Mouse (Mus musculus): Measurements from ENCODE around the gene Gtpbp3. TPM values are rescaled to one million over a fixed set of nuclear protein-coding genes. Genes with fewer than 3 reads are reported as not detected.

The Gtpbp3 gene
- polyA plus RNA-seq, 1 experiment from 2014 or later, result 4.6 TPM

DNA sequence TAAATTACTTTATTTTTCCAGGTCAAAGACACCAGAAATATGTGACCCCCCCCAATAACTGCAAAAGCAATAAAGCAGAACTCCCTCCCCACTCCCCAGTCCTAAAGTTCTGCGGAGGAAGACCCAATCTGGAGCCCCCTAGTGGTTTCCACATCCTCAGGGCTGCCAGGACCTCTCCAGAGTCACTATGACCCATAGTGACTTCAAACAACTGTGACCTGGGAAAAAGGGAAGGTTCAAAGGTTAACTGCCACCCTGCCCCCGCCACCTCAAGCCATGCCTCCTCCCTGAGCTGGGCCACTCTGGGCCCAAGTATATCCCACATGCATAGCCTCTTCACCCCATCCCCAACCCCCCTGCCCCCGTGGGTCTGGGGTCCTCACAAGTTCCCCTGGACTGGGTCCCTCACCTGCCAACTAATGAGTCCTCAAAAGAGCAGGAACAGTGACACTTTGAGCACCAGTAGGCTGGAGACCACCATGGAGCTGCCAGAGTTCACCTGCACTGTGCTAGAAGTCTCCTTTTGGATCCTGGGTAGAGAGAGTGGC lies 46.4 kb downstream of the Gtpbp3 start:
- Histone ChIP-seq H3K4me1 (ENCODE audit: control insufficient read depth, insufficient read depth, low read length) (peaks cover 3% of the 10 kb centered on the region; the same call in 1 of the 2 replicates), H3K9me3 (ENCODE audit: control insufficient read depth, low read length) (no peaks in the 10 kb centered on the region), H3K36me3 (ENCODE audit: control insufficient read depth, insufficient read depth, low read length) (no peaks in the 10 kb centered on the region), H3K4me2 (no peak overlapping the region), H3K27ac (ENCODE audit: low read depth, low read length) (no peak overlapping the region), H3K9ac (ENCODE audit: low read length) (no peak overlapping the region), H3K27me3 (ENCODE audit: control insufficient read depth, insufficient read depth, low read length) (peaks cover 9% of the 10 kb centered on the region; the same call in 1 of the 2 replicates), H3K4me3 (ENCODE audit: low read depth, low read length) (no peak overlapping the region)
- no peak for DNase-seq (ENCODE audit: low spot score, missing footprints)
- 36% methylated on average over 3 of the region's 3 CpGs for WGBS
- ATAC-seq (ENCODE audit: low FRiP score), result 0 out of 2 replicates have a peak, but pooled peaks have one; percentile 28

DNA sequence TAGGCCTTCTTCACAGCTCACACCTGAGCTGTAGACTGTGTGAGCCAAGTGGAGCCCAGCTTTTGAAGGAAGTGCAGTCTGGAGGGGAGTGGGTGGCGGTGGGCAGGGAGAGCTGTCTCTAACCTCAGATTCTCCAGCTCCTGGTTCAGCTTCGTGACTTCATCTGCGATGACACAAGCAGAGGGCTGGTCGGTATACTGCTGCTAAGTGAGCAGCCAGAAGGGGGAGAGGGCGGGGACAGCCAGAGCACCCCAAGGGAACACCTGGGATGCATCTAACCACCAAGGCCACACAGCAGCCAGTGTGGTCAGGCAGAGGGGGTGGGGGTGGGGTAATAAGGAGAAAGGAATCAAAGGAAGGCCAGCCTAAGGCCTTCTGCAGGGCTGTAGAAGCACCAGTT lies 47.8 kb downstream of the Gtpbp3 start:
- Histone ChIP-seq H3K27ac (ENCODE audit: low read depth, low read length) (no peak overlapping the region), H3K4me3 (ENCODE audit: low read depth, low read length) (no peak overlapping the region), H3K27me3 (ENCODE audit: control insufficient read depth, insufficient read depth, low read length) (peaks cover 9% of the 10 kb centered on the region; the same call in 1 of the 2 replicates), H3K4me2 (no peak overlapping the region), H3K4me1 (ENCODE audit: control insufficient read depth, insufficient read depth, low read length) (peaks cover 3% of the 10 kb centered on the region; the same call in 1 of the 2 replicates), H3K36me3 (ENCODE audit: control insufficient read depth, insufficient read depth, low read length) (no peaks in the 10 kb centered on the region), H3K9me3 (ENCODE audit: control insufficient read depth, low read length) (no peaks in the 10 kb centered on the region), H3K9ac (ENCODE audit: low read length) (no peak overlapping the region)
- DNase-seq (ENCODE audit: low spot score, missing footprints), result no peak
- no peak for ATAC-seq (ENCODE audit: low FRiP score)
- 66% methylated on average over 5 of the region's 5 CpGs for WGBS

DNA sequence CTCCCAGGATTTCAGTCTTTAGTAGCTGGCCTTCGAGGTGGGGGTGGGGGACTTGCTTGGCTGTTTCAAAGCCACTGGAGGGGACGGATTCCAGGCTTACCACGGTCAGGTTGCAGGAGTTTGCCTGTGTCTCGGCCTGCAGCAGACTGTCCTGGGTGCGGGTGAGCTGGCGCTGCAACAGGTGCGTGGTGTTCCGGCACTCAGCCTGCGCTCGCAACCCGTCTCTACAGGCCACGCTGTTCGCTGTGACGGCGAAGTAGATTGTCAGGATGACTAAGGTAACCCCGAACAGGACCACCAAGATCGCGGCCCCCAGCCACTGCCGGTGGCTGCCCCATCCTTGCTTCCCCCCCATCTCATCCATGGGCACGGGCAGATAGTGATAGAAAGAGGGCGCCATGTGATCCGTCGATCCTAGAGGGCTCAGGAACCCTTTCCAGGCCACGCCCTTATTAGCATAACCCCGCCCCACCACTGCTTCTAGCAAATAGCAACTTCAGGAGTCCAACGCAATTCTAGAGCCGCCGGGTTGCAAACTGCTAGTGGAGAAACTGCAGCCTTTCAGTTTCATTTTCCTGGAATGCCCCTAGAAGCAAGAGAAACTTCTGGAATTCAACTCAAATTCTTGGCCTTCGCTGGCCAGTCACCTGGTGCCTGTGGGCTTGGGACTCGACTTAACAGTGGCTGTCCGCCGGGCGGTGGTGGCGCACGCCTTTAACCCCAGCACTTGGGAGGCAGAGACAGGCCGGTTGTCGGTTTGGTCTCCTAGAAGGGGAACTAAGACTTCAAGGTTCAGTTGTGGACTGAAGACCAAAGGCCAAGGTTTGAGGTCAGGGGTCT lies 49.3 kb downstream of the Gtpbp3 start, which contains the start of gene Bst2:
Bst2 (minus strand) TSS at position 429 of the 840 bp plus-strand sequence.
- Histone ChIP-seq H3K9ac (ENCODE audit: low read length) (no peak within 1 kb of the TSS), H3K27ac (ENCODE audit: low read depth, low read length) (no peak within 1 kb of the TSS), H3K4me3 (ENCODE audit: low read depth, low read length) (peak within 1 kb of the TSS; percentile 21), H3K4me2 (peak within 1 kb of the TSS; percentile 44), H3K9me3 (ENCODE audit: control insufficient read depth, low read length) (no peaks in the 10 kb centered on the region), H3K36me3 (ENCODE audit: control insufficient read depth, insufficient read depth, low read length) (no peaks in the 10 kb centered on the region), H3K27me3 (ENCODE audit: control insufficient read depth, insufficient read depth, low read length) (peaks cover 9% of the 10 kb centered on the region; the same call in 1 of the 2 replicates), H3K4me1 (ENCODE audit: control insufficient read depth, insufficient read depth, low read length) (peaks cover 3% of the 10 kb centered on the region; the same call in 1 of the 2 replicates)
- 4% methylated on average over 37 of the region's 37 CpGs for WGBS
- ATAC-seq (ENCODE audit: low FRiP score) (peak; percentile 51), DNase-seq (ENCODE audit: low spot score, missing footprints) (peak; percentile 94)

DNA sequence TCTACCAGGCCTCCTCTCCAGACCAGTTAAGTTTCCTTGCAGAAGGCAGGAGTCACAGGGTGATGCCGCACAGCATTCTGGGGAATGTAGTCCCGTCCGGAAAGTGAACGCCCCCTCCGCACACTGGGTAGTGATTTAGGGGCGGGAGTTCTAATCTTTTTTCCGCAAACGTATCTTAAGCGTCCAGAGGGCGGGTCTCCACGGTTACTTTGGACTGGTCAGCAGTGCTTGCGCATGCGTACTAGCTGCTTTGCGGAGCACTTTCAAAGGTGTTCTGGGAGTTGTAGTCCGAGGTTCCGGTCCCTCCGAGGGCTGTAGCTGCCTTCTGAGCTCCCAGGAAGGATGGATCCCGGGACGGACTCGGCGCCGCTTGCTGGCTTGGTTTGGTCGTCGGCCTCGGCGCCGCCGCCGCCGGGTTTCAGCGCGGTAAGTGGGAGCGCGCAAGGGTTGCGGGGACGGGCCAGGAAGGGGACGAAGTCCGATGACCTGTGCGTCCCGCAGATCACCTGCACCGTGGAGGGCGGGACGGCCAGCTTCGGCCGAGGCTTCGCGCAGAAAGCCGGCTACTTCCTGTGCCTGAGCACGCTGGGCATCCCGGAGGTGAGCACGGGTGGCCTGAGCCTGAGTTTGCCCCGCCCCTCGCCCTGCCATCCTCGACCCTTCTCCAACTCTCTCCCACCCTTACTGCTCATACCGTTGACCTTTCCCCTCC lies 54.9 kb downstream of the Gtpbp3 start, which contains the start of gene Mvb12a:
Mvb12a (plus strand) TSS at position 291 of the 712 bp plus-strand sequence.
- peak; percentile 96 for ATAC-seq (ENCODE audit: low FRiP score)
- under 1% methylated on average over 54 of the region's 55 CpGs for WGBS

DNA sequence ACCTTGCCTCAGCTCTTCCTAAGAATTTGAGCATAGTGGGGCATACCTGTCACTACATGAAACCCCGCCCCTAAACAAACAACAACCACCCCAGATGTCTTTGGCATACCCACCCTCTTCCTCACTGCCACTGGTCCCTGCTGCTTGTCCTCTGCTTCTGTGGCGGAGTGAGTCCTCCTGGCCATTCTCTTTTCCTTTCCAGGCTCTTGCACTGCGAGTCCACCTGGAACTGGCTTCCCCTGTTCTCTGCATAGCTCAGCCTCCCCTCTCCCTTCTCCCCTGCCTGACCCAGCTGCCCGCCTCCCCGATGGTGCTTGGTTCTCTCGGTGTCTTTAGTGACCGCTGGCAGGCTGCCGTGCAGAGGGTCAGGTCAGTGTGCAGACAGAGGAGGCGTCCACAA lies 55.9 kb downstream of the Gtpbp3 start:
- peak overlapping the region; percentile 58 for H3K4me2 ChIP-seq
- H3K4me3 ChIP-seq (ENCODE audit: low read depth, low read length), result no peak overlapping the region; the same call in 1 of the 2 replicates
- peaks cover 3% of the 10 kb centered on the region; the same call in 1 of the 2 replicates for H3K36me3 ChIP-seq (ENCODE audit: control insufficient read depth, insufficient read depth, low read length)
- no peaks in the 10 kb centered on the region for H3K9me3 ChIP-seq (ENCODE audit: control insufficient read depth, low read length)
- H3K27ac ChIP-seq (ENCODE audit: low read depth, low read length), result no peak overlapping the region
- DNase-seq (ENCODE audit: low spot score, missing footprints) (no peak), ATAC-seq (ENCODE audit: low FRiP score) (no peak)
- no peak overlapping the region for H3K9ac ChIP-seq (ENCODE audit: low read length)
- H3K27me3 ChIP-seq (ENCODE audit: control insufficient read depth, insufficient read depth, low read length), result no peaks in the 10 kb centered on the region
- H3K4me1 ChIP-seq (ENCODE audit: control insufficient read depth, insufficient read depth, low read length), result peaks cover 3% of the 10 kb centered on the region; the same call in 1 of the 2 replicates
- 94% methylated on average over 9 of the region's 9 CpGs for WGBS

More for the DNA sequence above, 54.9 kb downstream of the Gtpbp3 start, which contains the start of gene Mvb12a:
- peaks cover 3% of the 10 kb centered on the region; the same call in 1 of the 2 replicates for H3K4me1 ChIP-seq (ENCODE audit: control insufficient read depth, insufficient read depth, low read length)
- H3K9ac ChIP-seq (ENCODE audit: low read length), result peak within 1 kb of the TSS; percentile 73
- peaks cover 2% of the 10 kb centered on the region; the same call in 1 of the 2 replicates for H3K27me3 ChIP-seq (ENCODE audit: control insufficient read depth, insufficient read depth, low read length)
- peak within 1 kb of the TSS; percentile 58 for H3K4me2 ChIP-seq
- H3K9me3 ChIP-seq (ENCODE audit: control insufficient read depth, low read length), result no peaks in the 10 kb centered on the region
- H3K4me3 ChIP-seq (ENCODE audit: low read depth, low read length), result peak within 1 kb of the TSS; percentile 70
- H3K27ac ChIP-seq (ENCODE audit: low read depth, low read length), result no peak within 1 kb of the TSS
- DNase-seq (ENCODE audit: low spot score, missing footprints), result peak; percentile 99
- H3K36me3 ChIP-seq (ENCODE audit: control insufficient read depth, insufficient read depth, low read length), result no peaks in the 10 kb centered on the region; the same call in 1 of the 2 replicates

DNA sequence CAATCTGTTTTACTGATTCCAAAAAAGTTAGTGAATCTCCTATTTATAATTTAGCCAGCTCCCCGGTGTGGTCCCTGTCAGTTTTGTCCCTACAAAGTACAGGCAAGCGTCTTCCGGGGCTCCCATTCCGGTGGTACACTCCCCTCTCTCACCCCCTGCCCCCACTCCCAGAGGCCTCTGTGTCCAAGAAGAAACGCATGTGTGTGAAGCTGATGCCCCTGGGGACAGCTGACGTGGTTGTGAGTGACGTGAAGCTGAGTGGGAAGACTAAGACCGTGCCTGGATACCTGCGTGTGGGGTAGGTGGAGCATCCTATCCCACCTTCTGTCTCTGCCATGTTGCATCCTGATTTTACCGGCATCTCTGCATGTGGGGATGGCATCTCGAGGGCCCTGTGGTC lies 57.1 kb downstream of the Gtpbp3 start:
- Histone ChIP-seq H3K27ac (ENCODE audit: low read depth, low read length) (no peak overlapping the region), H3K36me3 (ENCODE audit: control insufficient read depth, insufficient read depth, low read length) (peaks cover 3% of the 10 kb centered on the region; the same call in 1 of the 2 replicates), H3K4me2 (no peak overlapping the region), H3K4me3 (ENCODE audit: low read depth, low read length) (no peak overlapping the region), H3K9me3 (ENCODE audit: control insufficient read depth, low read length) (no peaks in the 10 kb centered on the region), H3K9ac (ENCODE audit: low read length) (no peak overlapping the region), H3K4me1 (ENCODE audit: control insufficient read depth, insufficient read depth, low read length) (peaks cover 3% of the 10 kb centered on the region; the same call in 1 of the 2 replicates), H3K27me3 (ENCODE audit: control insufficient read depth, insufficient read depth, low read length) (no peaks in the 10 kb centered on the region)
- ATAC-seq (ENCODE audit: low FRiP score) (no peak), DNase-seq (ENCODE audit: low spot score, missing footprints) (no peak)
- WGBS, result 93% methylated on average over 11 of the region's 11 CpGs

DNA sequence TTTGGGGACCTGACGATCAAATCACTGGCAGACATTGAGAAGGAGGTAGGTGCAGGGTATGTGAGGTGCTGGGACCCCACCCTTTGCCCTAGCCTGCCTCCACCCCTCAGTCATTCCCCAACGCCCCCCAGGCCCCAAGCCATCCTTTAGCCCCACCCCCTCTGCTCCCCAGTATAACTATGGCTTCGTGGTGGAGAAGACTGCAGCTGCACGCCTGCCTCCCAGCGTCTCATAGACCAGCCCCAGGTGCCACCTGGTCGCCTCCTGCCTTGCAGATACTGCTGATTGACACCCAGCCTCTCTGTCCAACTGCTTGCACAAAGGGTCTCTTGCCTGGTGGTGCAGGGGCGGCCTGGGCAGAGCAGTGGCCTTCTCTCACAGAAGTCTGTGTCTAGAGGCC lies 59.7 kb downstream of the Gtpbp3 start:
- no peak overlapping the region for H3K4me2 ChIP-seq
- WGBS, result 84% methylated on average over 7 of the region's 7 CpGs
- peaks cover 3% of the 10 kb centered on the region; the same call in 1 of the 2 replicates for H3K4me1 ChIP-seq (ENCODE audit: control insufficient read depth, insufficient read depth, low read length)
- H3K27me3 ChIP-seq (ENCODE audit: control insufficient read depth, insufficient read depth, low read length), result no peaks in the 10 kb centered on the region
- no peak overlapping the region for H3K27ac ChIP-seq (ENCODE audit: low read depth, low read length)
- H3K9ac ChIP-seq (ENCODE audit: low read length), result no peak overlapping the region
- no peaks in the 10 kb centered on the region for H3K9me3 ChIP-seq (ENCODE audit: control insufficient read depth, low read length)
- no peak for DNase-seq (ENCODE audit: low spot score, missing footprints)
- no peak overlapping the region for H3K4me3 ChIP-seq (ENCODE audit: low read depth, low read length)
- ATAC-seq (ENCODE audit: low FRiP score), result no peak
- H3K36me3 ChIP-seq (ENCODE audit: control insufficient read depth, insufficient read depth, low read length), result peaks cover 3% of the 10 kb centered on the region; the same call in 1 of the 2 replicates

Measured in midbrain, embryonic 11.5 days (tissue).